Mouse (Mus musculus) ES-Bruce4 (cell line): ENCODE data around the gene Mark1. TPM values are rescaled to one million over a fixed set of nuclear protein-coding genes. Genes with fewer than 3 reads are reported as not detected.

Experiments used
- H3K27ac ChIP-seq: 2 replicates; pipeline ENCODE4 v1.5.1; 2012; ENCODE audit warnings: low read length, inconsistent platforms; ENCODE audit not compliant: insufficient read depth
- H3K27me3 ChIP-seq: 2 replicates; pipeline ENCODE4 v1.6.1; 2012; ENCODE audit warnings: mild to moderate bottlenecking, low read length, inconsistent platforms; ENCODE audit not compliant: control insufficient read depth, poor library complexity, insufficient read depth, severe bottlenecking
- H3K36me3 ChIP-seq: 2 replicates; pipeline ENCODE4 v1.6.1; 2012; ENCODE audit warnings: inconsistent platforms, mild to moderate bottlenecking, low read length, moderate library complexity; ENCODE audit not compliant: control insufficient read depth, poor library complexity, insufficient read depth, severe bottlenecking
- H3K4me1 ChIP-seq: one replicate; pipeline ENCODE4 v1.8.1; 2011; ENCODE audit warnings: low read length; ENCODE audit not compliant: control insufficient read depth, insufficient read depth
- H3K4me3 ChIP-seq: 2 replicates; pipeline ENCODE4 v1.5.1; 2011; ENCODE audit warnings: low read depth, mild to moderate bottlenecking, low read length
- H3K9ac ChIP-seq: 2 replicates; pipeline ENCODE4 v1.6.1; 2012; ENCODE audit warnings: low read depth, mild to moderate bottlenecking, inconsistent platforms; ENCODE audit not compliant: poor library complexity, severe bottlenecking
- H3K9me3 ChIP-seq: replicated peaks from 2 replicates; pipeline ENCODE4 v1.6.1; 2012; ENCODE audit warnings: mild to moderate bottlenecking, low read length, inconsistent platforms; ENCODE audit not compliant: control insufficient read depth, poor library complexity, insufficient read depth, severe bottlenecking
- CTCF ChIP-seq: IDR thresholded peaks from one replicate; pipeline ENCODE4 v1.8.1; 2011; ENCODE audit warnings: low read depth, low read length
- EP300 ChIP-seq: IDR thresholded peaks from 2 replicates; pipeline ENCODE4 v1.6.1; 2011; ENCODE audit warnings: low read depth, low read length; ENCODE audit not compliant: insufficient read depth
- POLR2A ChIP-seq: IDR thresholded peaks from one replicate; pipeline ENCODE4 v1.8.1; 2011; ENCODE audit warnings: low read length; ENCODE audit not compliant: insufficient read depth
- polyA plus RNA-seq: library from polyadenylated mRNA; stranded (reverse); fragments of >200 nt; gene quantifications from 2 replicates; pipeline ENCODE4 v1.2.4, GENCODE M21; 2011; ENCODE audit warnings: low read depth; ENCODE audit not compliant: missing spikeins, insufficient read depth, insufficient read length

Gene Mark1
- polyA plus RNA-seq, 1 experiment: 12.7 TPM

DNA sequence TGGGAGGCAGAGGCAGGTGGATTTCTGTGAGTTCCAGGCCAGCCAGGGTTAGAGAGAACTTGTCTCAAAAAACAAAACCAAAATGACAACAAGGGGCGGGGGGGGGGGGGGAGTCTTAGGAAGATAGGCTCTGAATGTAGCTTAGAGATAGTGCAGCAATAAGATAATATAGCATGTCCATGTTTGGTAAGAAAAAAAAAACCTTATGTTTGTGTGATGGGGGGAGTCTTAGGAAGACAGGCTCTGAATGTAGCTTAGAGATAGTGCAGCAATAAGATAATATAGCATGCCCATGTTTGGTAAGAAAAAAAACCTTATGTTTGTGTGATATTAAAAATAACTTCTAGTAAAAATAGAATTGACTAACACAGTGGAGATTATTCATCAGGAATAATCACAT lies 71.0 kb downstream of the Mark1 start:
- Histone ChIP-seq H3K9me3 (no peaks in the 10 kb centered on the region), H3K27me3 (no peaks in the 10 kb centered on the region), H3K4me1 (no peaks in the 10 kb centered on the region), H3K36me3 (no peaks in the 10 kb centered on the region), H3K4me3 (no peak overlapping the region), H3K9ac (no peak overlapping the region), H3K27ac (no peak overlapping the region)
- TF ChIP-seq POLR2A: no peak
- no peak for TF ChIP-seq EP300
- TF ChIP-seq CTCF: no peak

DNA sequence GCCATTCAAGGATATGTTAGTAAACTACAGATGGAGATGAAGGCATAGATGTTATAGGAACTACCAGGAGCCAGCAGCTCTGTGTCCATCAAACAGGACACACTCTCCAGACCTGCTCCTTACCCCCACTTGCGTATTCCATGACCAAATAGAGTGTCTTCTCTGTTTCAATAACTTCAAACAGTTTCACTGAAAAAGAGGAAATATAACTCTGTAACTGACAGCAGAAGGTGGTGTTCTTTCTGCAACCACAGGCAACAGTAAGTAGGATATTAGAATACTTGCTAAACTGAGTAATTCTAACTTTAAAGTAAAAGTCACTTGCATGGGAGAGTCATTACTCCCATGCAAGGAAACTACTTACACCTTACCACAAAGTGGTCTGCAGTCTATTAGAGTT lies 71.5 kb downstream of the Mark1 start:
- H3K9ac ChIP-seq: no peak overlapping the region

GRCm38 (mm10) chr1:184922824-184923223 lies 76.5 kb downstream of the Mark1 start:
- Histone ChIP-seq H3K4me3 (no peak overlapping the region), H3K9ac (no peak overlapping the region), H3K9me3 (no peaks in the 10 kb centered on the region), H3K27me3 (no peaks in the 10 kb centered on the region), H3K4me1 (no peaks in the 10 kb centered on the region), H3K36me3 (no peaks in the 10 kb centered on the region), H3K27ac (no peak overlapping the region)
- TF ChIP-seq CTCF (no peak), POLR2A (no peak), EP300 (no peak)

More for the DNA sequence above, 71.5 kb downstream of the Mark1 start:
- Histone ChIP-seq H3K4me3 (no peak overlapping the region), H3K4me1 (no peaks in the 10 kb centered on the region), H3K27me3 (no peaks in the 10 kb centered on the region), H3K27ac (no peak overlapping the region), H3K9me3 (no peaks in the 10 kb centered on the region), H3K36me3 (no peaks in the 10 kb centered on the region)
- TF ChIP-seq POLR2A: no peak
- TF ChIP-seq EP300: no peak
- TF ChIP-seq CTCF: no peak

- no peaks in the 10 kb centered on the region for H3K4me1 ChIP-seq
- H3K36me3 ChIP-seq: no peaks in the 10 kb centered on the region
- no peak overlapping the region for H3K27ac ChIP-seq
- H3K4me3 ChIP-seq: no peak overlapping the region
- H3K9me3 ChIP-seq: no peaks in the 10 kb centered on the region
- TF ChIP-seq EP300: no peak
- no peak for TF ChIP-seq POLR2A
- TF ChIP-seq CTCF: no peak
- no peaks in the 10 kb centered on the region for H3K27me3 ChIP-seq
- no peak overlapping the region for H3K9ac ChIP-seq
Measured at GRCm38 (mm10) chr1:184920057-184920456, 79.3 kb downstream of the Mark1 start.

- Histone ChIP-seq H3K36me3 (no peaks in the 10 kb centered on the region), H3K27me3 (no peaks in the 10 kb centered on the region), H3K4me1 (no peaks in the 10 kb centered on the region), H3K4me3 (no peak overlapping the region), H3K9ac (no peak overlapping the region), H3K9me3 (no peaks in the 10 kb centered on the region), H3K27ac (no peak overlapping the region)
- no peak for TF ChIP-seq EP300
- TF ChIP-seq POLR2A: no peak
- TF ChIP-seq CTCF: no peak
Measured at GRCm38 (mm10) chr1:184918227-184918888, 81.0 kb downstream of the Mark1 start.

GRCm38 (mm10) chr1:184912336-184912735 lies 87.0 kb downstream of the Mark1 start:
- no peak overlapping the region for H3K4me3 ChIP-seq
- TF ChIP-seq EP300: no peak
- TF ChIP-seq CTCF: no peak
- TF ChIP-seq POLR2A: no peak
- H3K36me3 ChIP-seq: no peaks in the 10 kb centered on the region
- H3K27me3 ChIP-seq: no peaks in the 10 kb centered on the region
- no peak overlapping the region for H3K9ac ChIP-seq
- H3K9me3 ChIP-seq: no peaks in the 10 kb centered on the region
- no peaks in the 10 kb centered on the region for H3K4me1 ChIP-seq
- no peak overlapping the region for H3K27ac ChIP-seq
